Mouse (Mus musculus) liver, embryonic 13.5 days (tissue): ENCODE data around the gene Zfp961. TPM values are rescaled to one million over a fixed set of nuclear protein-coding genes. Genes with fewer than 3 reads are reported as not detected.
A peak's percentile ranks its signal among the peaks of the same experiment; 100 is the strongest.

Experiments
- ATAC-seq: fragments of 200-750 bp; cut with Nextera tagmentation; 2 replicates; pipeline ENCODE4 v1.8.0; 2017; ENCODE audit warnings: low read depth, mild to moderate bottlenecking, moderate number of reproducible peaks, moderate library complexity
- DNase-seq: peaks from one replicate; pipeline ENCODE4 v3.0.0; 2022
- H3K27ac ChIP-seq: fragments of 300-500 bp; sonication (generic); 2 replicates; pipeline ENCODE4 v1.5.1; 2015; ENCODE audit warnings: moderate library complexity, mild to moderate bottlenecking, inconsistent platforms
- H3K27me3 ChIP-seq: fragments of 300-500 bp; sonication (generic); 2 replicates; pipeline ENCODE4 v1.6.1; 2015; ENCODE audit warnings: mild to moderate bottlenecking, inconsistent platforms
- H3K36me3 ChIP-seq: fragments of 300-500 bp; sonication (generic); 2 replicates; pipeline ENCODE4 v1.6.1; 2015; ENCODE audit warnings: mild to moderate bottlenecking, inconsistent platforms
- H3K4me1 ChIP-seq: fragments of 300-500 bp; sonication (generic); replicated peaks from 2 replicates; pipeline ENCODE4 v1.6.1; 2015; ENCODE audit warnings: inconsistent platforms
- H3K4me2 ChIP-seq: fragments of 300-500 bp; sonication (generic); 2 replicates; pipeline ENCODE4 v1.6.1; 2015; ENCODE audit warnings: inconsistent platforms, mild to moderate bottlenecking, moderate library complexity
- H3K4me3 ChIP-seq: fragments of 300-500 bp; sonication (generic); replicated peaks from 2 replicates; pipeline ENCODE4 v1.5.1; 2015; ENCODE audit warnings: mild to moderate bottlenecking, inconsistent platforms
- H3K9ac ChIP-seq: fragments of 300-500 bp; sonication (generic); 2 replicates; pipeline ENCODE4 v1.6.1; 2015; ENCODE audit warnings: mild to moderate bottlenecking, inconsistent platforms
- H3K9me3 ChIP-seq: fragments of 300-500 bp; sonication (generic); replicated peaks from 2 replicates; pipeline ENCODE4 v1.6.1; 2016; ENCODE audit warnings: inconsistent platforms
- WGBS: fragments of 180-500 bp; shearing (Covaris S2); methylation state at CpG from one replicate; pipeline ENCODE4 v1.1.7; 2015; ENCODE audit not compliant: insufficient replicate concordance; 5-methylcytosine and 5-hydroxymethylcytosine counted together
- polyA plus RNA-seq: library from polyadenylated mRNA; unstranded; fragments of >200 nt; fragmentation: Nextera tagmentation; extraction: Ambion mirVana; gene quantifications from 2 replicates; pipeline ENCODE4 v1.2.1, GENCODE M21; 2015

Zfp961 gene
- polyA plus RNA-seq, 1 experiment from 2014 or later: 9.0 TPM

GRCm38 (mm10) chr8:71965166-71965565 lies 14.3 kb downstream of the Zfp961 start:
- no peak overlapping the region for H3K4me2 ChIP-seq
- DNase-seq: no peak
- 79% methylated on average over 2 of the region's 2 CpGs for WGBS
- H3K27me3 ChIP-seq: no peaks in the 10 kb centered on the region
- H3K4me1 ChIP-seq: peaks cover 4% of the 10 kb centered on the region; the same call in 1 of the 2 replicates
- no peak overlapping the region for H3K27ac ChIP-seq
- no peak overlapping the region for H3K4me3 ChIP-seq
- no peak overlapping the region for H3K9ac ChIP-seq
- ATAC-seq: no peak
- no peaks in the 10 kb centered on the region for H3K9me3 ChIP-seq
- H3K36me3 ChIP-seq: peaks cover 59% of the 10 kb centered on the region

GRCm38 (mm10) chr8:71966411-71966810 lies 15.6 kb downstream of the Zfp961 start:
- Histone ChIP-seq H3K27me3 (no peaks in the 10 kb centered on the region), H3K4me3 (no peak overlapping the region), H3K4me2 (no peak overlapping the region), H3K36me3 (peaks cover 59% of the 10 kb centered on the region), H3K27ac (no peak overlapping the region), H3K9me3 (no peaks in the 10 kb centered on the region), H3K4me1 (no peaks in the 10 kb centered on the region), H3K9ac (no peak overlapping the region)
- DNase-seq (no peak), ATAC-seq (no peak)

GRCm38 (mm10) chr8:71967261-71967660 lies 16.4 kb downstream of the Zfp961 start:
- no peak overlapping the region for H3K27ac ChIP-seq
- no peak for ATAC-seq
- H3K9me3 ChIP-seq: no peaks in the 10 kb centered on the region
- no peaks in the 10 kb centered on the region for H3K4me1 ChIP-seq
- H3K4me2 ChIP-seq: no peak overlapping the region
- 90% methylated on average over 5 of the region's 5 CpGs for WGBS
- no peak for DNase-seq
- no peak overlapping the region for H3K9ac ChIP-seq
- no peaks in the 10 kb centered on the region for H3K27me3 ChIP-seq
- peaks cover 59% of the 10 kb centered on the region for H3K36me3 ChIP-seq
- H3K4me3 ChIP-seq: no peak overlapping the region

- H3K4me3 ChIP-seq: no peak overlapping the region
- no peak overlapping the region for H3K4me2 ChIP-seq
- H3K4me1 ChIP-seq: no peaks in the 10 kb centered on the region
- no peak for ATAC-seq
- H3K36me3 ChIP-seq: peaks cover 59% of the 10 kb centered on the region
- WGBS: 81% methylated on average over 6 of the region's 6 CpGs
- H3K9ac ChIP-seq: no peak overlapping the region
- DNase-seq: no peak
- H3K27me3 ChIP-seq: no peaks in the 10 kb centered on the region
- H3K9me3 ChIP-seq: no peaks in the 10 kb centered on the region
- no peak overlapping the region for H3K27ac ChIP-seq
These were observed 17.3 kb downstream of the Zfp961 start for GRCm38 (mm10) chr8:71968100-71968499.

- no peak overlapping the region for H3K4me2 ChIP-seq
- DNase-seq (no peak), ATAC-seq (no peak)
- no peak overlapping the region for H3K27ac ChIP-seq
- no peak overlapping the region for H3K4me3 ChIP-seq
- no peaks in the 10 kb centered on the region for H3K4me1 ChIP-seq
- H3K27me3 ChIP-seq: no peaks in the 10 kb centered on the region
- no peak overlapping the region for H3K9ac ChIP-seq
- 81% methylated on average over 6 of the region's 6 CpGs for WGBS
- peaks cover 59% of the 10 kb centered on the region for H3K36me3 ChIP-seq
- H3K9me3 ChIP-seq: no peaks in the 10 kb centered on the region
These were observed 17.8 kb downstream of the Zfp961 start for GRCm38 (mm10) chr8:71968636-71969035.

GRCm38 (mm10) chr8:71971945-71972344 lies 21.1 kb downstream of the Zfp961 start:
- ATAC-seq (no peak), DNase-seq (no peak)
- Histone ChIP-seq H3K9me3 (no peaks in the 10 kb centered on the region), H3K9ac (no peak overlapping the region), H3K4me1 (no peaks in the 10 kb centered on the region), H3K36me3 (peaks cover 29% of the 10 kb centered on the region), H3K27me3 (no peaks in the 10 kb centered on the region), H3K4me2 (no peak overlapping the region), H3K27ac (no peak overlapping the region), H3K4me3 (no peak overlapping the region)
- WGBS: 56% methylated on average over 1 of the region's 1 CpGs

GRCm38 (mm10) chr8:71974211-71974610 lies 23.4 kb downstream of the Zfp961 start:
- H3K4me2 ChIP-seq: no peak overlapping the region
- no peaks in the 10 kb centered on the region for H3K9me3 ChIP-seq
- H3K27me3 ChIP-seq: no peaks in the 10 kb centered on the region
- H3K4me3 ChIP-seq: no peak overlapping the region
- no peak overlapping the region for H3K27ac ChIP-seq
- DNase-seq: no peak
- H3K4me1 ChIP-seq: no peaks in the 10 kb centered on the region
- peaks cover 6% of the 10 kb centered on the region for H3K36me3 ChIP-seq
- ATAC-seq: no peak
- WGBS: 69% methylated on average over 3 of the region's 3 CpGs
- H3K9ac ChIP-seq: no peak overlapping the region

GRCm38 (mm10) chr8:71981032-71981431 lies 30.2 kb downstream of the Zfp961 start:
- H3K9ac ChIP-seq: no peak overlapping the region
- no peak overlapping the region for H3K27ac ChIP-seq
- no peaks in the 10 kb centered on the region for H3K36me3 ChIP-seq
- ATAC-seq (no peak), DNase-seq (no peak)
- H3K4me1 ChIP-seq: no peaks in the 10 kb centered on the region
- H3K9me3 ChIP-seq: no peaks in the 10 kb centered on the region
- H3K4me3 ChIP-seq: no peak overlapping the region
- 21% methylated on average over 2 of the region's 2 CpGs for WGBS
- no peak overlapping the region for H3K4me2 ChIP-seq
- no peaks in the 10 kb centered on the region for H3K27me3 ChIP-seq

- Histone ChIP-seq H3K9me3 (no peaks in the 10 kb centered on the region), H3K4me3 (no peak overlapping the region), H3K4me1 (no peaks in the 10 kb centered on the region), H3K27ac (no peak overlapping the region), H3K4me2 (no peak overlapping the region), H3K36me3 (no peaks in the 10 kb centered on the region), H3K9ac (no peak overlapping the region), H3K27me3 (no peaks in the 10 kb centered on the region)
- WGBS: 61% methylated on average over 4 of the region's 4 CpGs
- DNase-seq (no peak), ATAC-seq (no peak)
These were observed 30.6 kb downstream of the Zfp961 start for GRCm38 (mm10) chr8:71981456-71981855.

- Histone ChIP-seq H3K9ac (no peak overlapping the region), H3K27me3 (no peaks in the 10 kb centered on the region), H3K4me2 (no peak overlapping the region), H3K4me1 (no peaks in the 10 kb centered on the region), H3K4me3 (no peak overlapping the region), H3K36me3 (no peaks in the 10 kb centered on the region), H3K9me3 (no peaks in the 10 kb centered on the region), H3K27ac (no peak overlapping the region)
- ATAC-seq: no peak
- no peak for DNase-seq
- 46% methylated on average over 4 of the region's 4 CpGs for WGBS
These were observed 33.8 kb downstream of the Zfp961 start for GRCm38 (mm10) chr8:71984601-71985000.

- DNase-seq (no peak), ATAC-seq (0 out of 2 replicates have a peak, but pooled peaks have one; percentile 31)
- H3K4me2 ChIP-seq: peak overlapping the region; percentile 56
- H3K27ac ChIP-seq: no peak overlapping the region
- no peaks in the 10 kb centered on the region for H3K36me3 ChIP-seq
- no peaks in the 10 kb centered on the region for H3K9me3 ChIP-seq
- 16% methylated on average over 24 of the region's 24 CpGs for WGBS
- no peaks in the 10 kb centered on the region for H3K4me1 ChIP-seq
- H3K9ac ChIP-seq: no peak overlapping the region
- 0 out of 2 replicates have a peak, but pooled peaks cover 2% of the 10 kb centered on the region for H3K27me3 ChIP-seq
- H3K4me3 ChIP-seq: peak overlapping the region; percentile 37
These were observed 37.5 kb downstream of the Zfp961 start for GRCm38 (mm10) chr8:71988110-71988866.
